Mouse (Mus musculus) small intestine, adult 2 months (tissue): ENCODE data around the gene Pik3c2b. TPM values are rescaled to one million over a fixed set of nuclear protein-coding genes. Genes with fewer than 3 reads are reported as not detected.
A peak's percentile ranks its signal among the peaks of the same experiment; 100 is the strongest.
"Not testable (repeated sequence)": the region's sequence is repeated elsewhere in the genome, so short reads cannot be mapped to it uniquely, and the experiment has no call there.

Experiments
- H3K27ac ChIP-seq: fragments of 200-500 bp; 2 replicates; pipeline ENCODE4 v1.5.1; 2012; ENCODE audit warnings: low read depth, low read length, control low read depth, inconsistent platforms; ENCODE audit not compliant: insufficient read depth
- H3K27me3 ChIP-seq: fragments of 200-500 bp; 2 replicates; pipeline ENCODE4 v1.6.1; 2012; ENCODE audit warnings: mild to moderate bottlenecking, moderate library complexity, low read length, inconsistent platforms; ENCODE audit not compliant: control insufficient read depth, insufficient read depth
- H3K36me3 ChIP-seq: fragments of 200-500 bp; 2 replicates; pipeline ENCODE4 v1.6.1; 2012; ENCODE audit warnings: mild to moderate bottlenecking, low read length, control low read depth, inconsistent platforms; ENCODE audit not compliant: control insufficient read depth, insufficient read depth
- H3K4me1 ChIP-seq: fragments of 200-500 bp; 2 replicates; pipeline ENCODE4 v1.6.1; 2012; ENCODE audit warnings: low read length, inconsistent platforms, mixed read lengths; ENCODE audit not compliant: control insufficient read depth, insufficient read depth, insufficient read length
- H3K4me3 ChIP-seq: fragments of 200-500 bp; 2 replicates; pipeline ENCODE4 v1.5.1; 2012; ENCODE audit warnings: low read depth, mild to moderate bottlenecking, control low read depth, inconsistent platforms, low read length, moderate library complexity
- CTCF ChIP-seq: fragments of 200-500 bp; IDR thresholded peaks from 2 replicates; pipeline ENCODE4 v1.5.1; 2012; ENCODE audit warnings: low read depth, mild to moderate bottlenecking, control low read depth, inconsistent platforms, low read length, moderate library complexity, mixed read lengths; ENCODE audit not compliant: insufficient replicate concordance, insufficient read length; ENCODE audit errors: extremely low read depth
- POLR2A ChIP-seq: fragments of 200-500 bp; IDR thresholded peaks from 2 replicates; pipeline ENCODE4 v1.6.1; 2012; ENCODE audit warnings: low read depth, mild to moderate bottlenecking, control low read depth, inconsistent platforms, low read length, moderate library complexity
- whole genome bisulfite sequencing: fragments of 180-500 bp; shearing (Covaris S2); methylation state at CpG from one replicate; pipeline ENCODE4 v1.1.7; 2018; 5-methylcytosine and 5-hydroxymethylcytosine counted together
- polyA plus RNA-seq: library from polyadenylated mRNA; depleted of rRNA; stranded (reverse); fragments of >200 nt; gene quantifications from 2 replicates; pipeline ENCODE4 v1.2.3, GENCODE M21; 2012

Pik3c2b gene
- polyA plus RNA-seq, 1 experiment: 23.9 TPM

DNA sequence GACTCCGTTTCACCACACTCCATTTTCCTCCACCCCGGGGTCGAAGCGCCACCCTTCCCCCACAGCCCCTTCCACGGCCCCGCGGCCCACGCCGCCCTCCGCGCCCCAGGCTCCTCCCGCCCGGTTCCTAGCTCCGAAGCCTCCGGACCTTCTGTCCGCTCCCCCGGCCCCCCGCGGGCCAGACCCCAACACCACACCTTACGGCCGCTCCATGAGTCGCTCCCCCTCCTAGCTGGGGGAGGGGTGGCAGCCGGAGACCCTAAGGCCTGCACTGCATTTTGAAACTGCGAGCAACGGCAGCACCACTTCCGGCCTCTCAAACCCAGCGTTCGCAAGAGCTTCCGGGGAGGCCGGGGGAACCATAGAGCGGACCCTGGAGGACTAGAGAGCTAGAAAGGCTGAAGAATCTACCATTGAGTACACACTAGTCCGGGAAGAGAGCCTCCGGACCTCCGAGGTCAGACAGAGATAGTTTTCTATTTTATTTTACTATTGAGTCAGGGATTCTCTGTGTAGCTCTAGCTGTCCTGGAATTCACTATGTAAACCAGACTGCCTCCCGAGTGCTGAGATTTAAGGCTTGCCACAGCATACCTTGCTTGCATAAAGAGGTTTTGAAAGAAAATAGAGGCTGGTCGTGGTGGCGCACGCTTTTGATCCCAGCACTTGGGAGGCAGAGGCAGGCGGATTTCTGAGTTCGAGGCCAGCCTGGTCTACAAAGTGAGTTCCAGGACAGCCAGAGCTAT, 20.2 kb upstream of the Pik3c2b start:
- Histone ChIP-seq H3K27ac (peak overlapping the region; percentile 75), H3K36me3 (peaks cover 3% of the 10 kb centered on the region; the same call in 1 of the 2 replicates), H3K27me3 (no peaks in the 10 kb centered on the region), H3K4me3 (peak overlapping the region; percentile 94), H3K4me1 (no peaks in the 10 kb centered on the region; the same call in 1 of the 2 replicates)
- under 1% methylated on average over 39 of the region's 40 CpGs for WGBS
- TF ChIP-seq CTCF (no peak), POLR2A (peak; percentile 70)

DNA sequence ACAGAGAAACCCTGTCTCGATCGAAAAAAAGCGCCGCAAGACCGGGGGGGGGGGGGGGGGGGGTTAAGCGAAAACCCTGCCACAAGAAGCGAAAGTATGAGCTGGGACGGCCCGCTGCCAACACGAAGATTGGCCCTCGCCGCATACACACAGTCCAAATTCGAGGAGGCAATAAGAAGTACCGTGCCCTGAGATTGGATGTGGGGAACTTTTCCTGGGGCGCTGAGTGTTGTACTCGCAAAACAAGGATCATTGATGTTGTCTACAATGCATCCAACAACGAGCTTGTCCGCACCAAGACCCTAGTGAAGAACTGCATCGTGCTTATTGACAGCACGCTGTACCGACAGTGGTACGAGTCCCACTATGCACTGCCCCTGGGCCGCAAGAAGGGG, 19.7 kb upstream of the Pik3c2b start:
- not testable (repeated sequence) for H3K4me1 ChIP-seq, H3K27me3 ChIP-seq, H3K36me3 ChIP-seq
- 7% methylated on average over 23 of the region's 23 CpGs for WGBS
- Histone ChIP-seq H3K4me3 (peak overlapping the region; percentile 63), H3K27ac (peak overlapping the region; percentile 75)

DNA sequence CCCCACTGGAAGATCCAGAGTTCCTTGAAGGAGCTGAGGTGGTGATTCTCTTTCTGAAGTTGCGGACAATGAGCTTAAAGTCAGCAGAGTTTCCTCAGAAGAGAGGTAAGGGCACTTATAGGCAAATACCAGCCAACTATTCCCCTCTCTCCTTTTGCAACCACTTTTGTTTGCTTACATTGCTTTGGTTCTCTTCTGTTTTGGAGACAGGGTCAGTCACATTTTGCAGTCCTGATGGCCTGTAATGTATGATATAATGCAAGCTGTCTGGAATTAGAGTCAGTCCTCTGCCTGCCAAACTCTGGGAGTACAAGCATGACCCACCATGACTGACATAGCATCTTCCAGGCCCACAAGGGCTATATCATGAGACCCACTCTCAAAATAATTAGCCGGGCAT, 18.3 kb upstream of the Pik3c2b start:
- Histone ChIP-seq H3K36me3 (no peaks in the 10 kb centered on the region), H3K27ac (no peak overlapping the region), H3K4me1 (no peaks in the 10 kb centered on the region; the same call in 1 of the 2 replicates), H3K27me3 (no peaks in the 10 kb centered on the region), H3K4me3 (no peak overlapping the region)
- WGBS: 91% methylated on average over 2 of the region's 2 CpGs
- no peak for TF ChIP-seq POLR2A
- no peak for TF ChIP-seq CTCF

DNA sequence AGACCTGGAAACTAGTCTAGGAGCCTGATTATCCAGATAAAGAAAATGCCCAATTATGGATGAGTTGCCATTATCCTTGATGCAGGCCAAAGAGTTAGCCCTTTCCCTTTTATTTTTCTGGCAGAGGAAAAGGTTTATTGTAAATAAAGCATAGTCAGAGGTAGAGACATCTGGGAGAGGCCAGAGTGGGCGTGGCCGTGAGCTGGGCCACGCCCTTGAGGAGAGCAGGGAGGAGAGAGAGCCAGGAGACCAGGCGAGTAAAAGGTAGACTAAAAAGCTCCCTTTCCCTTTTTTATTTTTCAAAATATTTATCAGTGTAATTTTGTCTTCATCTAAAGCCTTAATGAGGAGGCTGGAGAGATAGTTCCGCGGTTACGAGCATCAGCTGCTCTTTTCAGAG, 17.5 kb upstream of the Pik3c2b start:
- WGBS: 25% methylated on average over 7 of the region's 7 CpGs
- no peak overlapping the region for H3K27ac ChIP-seq

DNA sequence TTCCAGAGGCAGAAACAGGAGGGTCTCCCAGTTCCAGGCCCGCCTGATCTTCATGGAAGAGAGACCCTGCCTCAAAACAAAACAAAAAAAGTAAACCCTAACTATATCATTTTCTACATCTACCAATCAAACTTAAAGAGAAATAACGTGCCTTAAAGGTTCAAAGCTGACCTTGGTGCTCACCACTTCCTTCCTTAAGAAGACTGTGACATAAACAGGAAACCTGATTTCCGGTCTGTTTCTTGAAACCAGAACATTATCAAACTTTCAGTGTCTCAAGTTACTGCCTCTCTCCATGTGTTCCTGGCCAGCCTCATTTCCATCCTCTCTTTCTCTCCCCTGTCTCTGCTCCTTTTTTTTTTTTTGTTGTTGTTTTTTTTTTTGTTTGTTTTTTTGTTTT, 15.7 kb upstream of the Pik3c2b start:
- Histone ChIP-seq H3K36me3 (no peaks in the 10 kb centered on the region), H3K27me3 (no peaks in the 10 kb centered on the region), H3K27ac (no peak overlapping the region), H3K4me1 (no peaks in the 10 kb centered on the region), H3K4me3 (no peak overlapping the region)
- TF ChIP-seq CTCF: no peak
- no peak for TF ChIP-seq POLR2A
- 73% methylated on average over 3 of the region's 3 CpGs for WGBS

More for the DNA sequence above, 17.5 kb upstream of the Pik3c2b start:
- H3K4me3 ChIP-seq: no peak overlapping the region
- H3K4me1 ChIP-seq: no peaks in the 10 kb centered on the region; the same call in 1 of the 2 replicates
- TF ChIP-seq POLR2A: no peak
- no peak for TF ChIP-seq CTCF
- H3K36me3 ChIP-seq: no peaks in the 10 kb centered on the region
- no peaks in the 10 kb centered on the region for H3K27me3 ChIP-seq

DNA sequence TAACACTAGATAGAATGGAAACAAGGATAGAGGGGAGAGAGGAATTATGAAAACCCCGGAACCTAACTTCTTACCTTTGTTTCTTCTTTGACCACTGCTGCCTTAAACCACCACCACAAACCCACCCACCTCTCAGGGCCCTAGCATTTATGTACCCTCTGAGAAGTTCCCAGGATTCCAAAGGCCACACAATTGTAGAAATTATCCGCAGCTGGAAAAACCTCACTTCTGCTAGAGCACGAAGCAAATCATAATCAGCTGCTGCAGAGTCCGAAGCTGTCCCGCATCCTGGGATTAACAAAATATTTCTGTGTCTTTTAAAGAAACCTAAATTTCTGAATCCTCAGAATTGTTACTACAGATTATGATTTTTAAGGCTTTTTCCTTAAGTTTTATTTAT, 15.0 kb upstream of the Pik3c2b start, which contains the start of gene Mdm4:
TSS of gene Mdm4 (minus strand) at position 101 of the 400 bp plus-strand sequence.
- Histone ChIP-seq H3K27me3 (no peaks in the 10 kb centered on the region), H3K4me3 (no peak within 1 kb of the TSS), H3K36me3 (no peaks in the 10 kb centered on the region), H3K4me1 (no peaks in the 10 kb centered on the region), H3K27ac (no peak within 1 kb of the TSS)
- TF ChIP-seq CTCF (no peak), POLR2A (no peak)
- WGBS: 92% methylated on average over 5 of the region's 5 CpGs

DNA sequence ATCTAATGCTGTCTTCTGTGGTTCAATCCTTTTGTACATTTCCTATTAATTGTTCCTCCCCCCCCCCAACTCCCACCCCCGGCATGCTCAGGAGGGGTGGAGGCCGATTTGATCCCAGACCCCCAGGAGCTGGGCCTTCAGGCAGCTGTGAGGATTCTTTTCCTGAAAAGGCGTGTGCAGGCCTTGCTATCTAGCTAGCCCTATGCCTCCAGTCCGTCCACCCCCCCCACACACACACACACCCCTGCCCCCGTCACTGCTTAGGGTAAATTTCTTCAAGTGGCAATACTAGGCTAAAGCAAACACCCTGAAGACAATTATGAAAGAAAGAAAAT, 12.5 kb upstream of the Pik3c2b start:
- Histone ChIP-seq H3K36me3 (no peaks in the 10 kb centered on the region), H3K27me3 (no peaks in the 10 kb centered on the region), H3K27ac (no peak overlapping the region), H3K4me1 (no peaks in the 10 kb centered on the region), H3K4me3 (no peak overlapping the region)
- TF ChIP-seq CTCF (no peak), POLR2A (no peak)
- 39% methylated on average over 5 of the region's 5 CpGs for WGBS
